Mouse (Mus musculus) CD8-positive naive resting alpha-beta T cell, adult 2 months (primary cell): ENCODE data around the gene Xcl1.
"Not testable (repeated sequence)": the region's sequence is repeated elsewhere in the genome, so short reads cannot be mapped to it uniquely, and the experiment has no call there.

Source experiments
- DNase-seq, 2 experiments: peaks; one replicate each; pipeline ENCODE4 v3.0.0; 2022; ENCODE audit warnings: low read depth in 2 of 2, low spot score in 2 of 2

Xcl1 gene

DNA sequence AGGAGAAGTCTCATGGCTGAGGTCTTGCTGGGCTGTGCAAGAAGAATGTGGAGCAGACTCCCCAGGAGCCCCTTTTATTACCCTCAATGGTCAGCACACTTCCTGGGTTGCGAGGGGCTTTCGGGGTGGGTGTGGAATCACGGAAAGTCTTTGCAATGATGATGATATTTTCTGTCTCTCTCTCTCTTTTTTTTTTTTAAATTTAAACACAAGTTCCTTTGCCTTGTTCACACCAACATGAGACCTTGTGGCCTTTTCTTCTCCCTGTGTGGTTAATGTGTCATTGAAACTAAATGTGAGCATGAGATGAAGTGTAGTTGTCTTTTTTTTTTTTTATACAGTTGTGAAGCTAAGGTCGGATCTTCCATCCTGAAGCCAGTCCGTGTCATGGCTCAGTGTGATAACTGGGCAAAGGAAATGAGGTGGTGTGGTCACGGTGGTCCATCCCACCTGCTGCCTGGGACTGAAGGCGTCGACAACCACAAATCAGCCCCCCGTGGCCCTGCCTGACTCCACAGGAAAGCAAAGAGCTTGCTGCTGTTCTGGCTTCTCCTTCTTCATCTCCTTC lies at the start of gene Xcl1:
Xcl1 (minus strand) TSS at position 51 of the 568 bp plus-strand sequence.
- DNase-seq, result no peak

GRCm38 (mm10) chr1:164984681-164985080 lies 49.4 kb upstream of the Xcl1 start:
- DNase-seq, result not testable (repeated sequence)

DNA sequence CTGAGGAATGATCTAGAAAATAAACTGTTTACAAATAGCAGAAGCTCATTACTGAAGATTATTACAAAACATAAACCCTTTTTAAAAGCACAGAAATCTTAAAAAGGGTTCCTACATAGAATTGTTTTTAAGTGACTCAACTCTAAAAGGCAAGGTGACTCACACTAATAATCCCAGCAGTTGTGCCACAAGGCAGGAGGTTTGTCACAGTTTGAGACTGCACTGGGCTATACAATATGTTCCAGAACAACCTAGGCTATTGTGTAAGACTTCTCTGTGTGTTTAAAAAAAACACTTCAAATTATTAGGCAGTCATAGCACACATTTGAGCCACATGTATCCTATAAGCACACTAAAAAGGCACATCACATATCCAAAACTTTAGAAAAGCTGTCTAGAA lies 42.0 kb upstream of the Xcl1 start:
- DNase-seq, result no peak

GRCm38 (mm10) chr1:164975729-164976128 lies 40.4 kb upstream of the Xcl1 start:
- DNase-seq, result no peak

GRCm38 (mm10) chr1:164975276-164975675 lies 39.9 kb upstream of the Xcl1 start:
- no peak for DNase-seq

DNA sequence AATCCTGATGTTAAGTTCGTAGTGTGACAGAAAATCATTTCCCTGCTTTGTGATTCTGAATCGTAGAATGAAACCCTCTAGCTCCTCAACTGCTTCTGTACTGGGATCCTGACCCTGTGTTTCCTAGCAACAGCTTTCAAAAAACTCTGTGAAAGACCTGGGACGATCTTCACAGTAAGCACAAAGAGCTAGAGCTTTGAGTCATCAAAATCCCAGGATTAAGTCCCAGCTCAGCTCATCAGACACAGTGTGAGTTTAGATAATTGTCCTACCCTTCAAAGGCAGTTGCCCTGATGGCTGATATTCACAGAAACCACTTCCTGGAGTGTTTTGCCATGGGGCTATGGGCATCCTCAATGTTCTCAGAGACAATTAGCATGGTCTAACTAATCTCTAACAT lies 38.5 kb upstream of the Xcl1 start:
- no peak for DNase-seq

- no peak for DNase-seq
Observed at GRCm38 (mm10) chr1:164973341-164973740, 38.0 kb upstream of the Xcl1 start.

DNA sequence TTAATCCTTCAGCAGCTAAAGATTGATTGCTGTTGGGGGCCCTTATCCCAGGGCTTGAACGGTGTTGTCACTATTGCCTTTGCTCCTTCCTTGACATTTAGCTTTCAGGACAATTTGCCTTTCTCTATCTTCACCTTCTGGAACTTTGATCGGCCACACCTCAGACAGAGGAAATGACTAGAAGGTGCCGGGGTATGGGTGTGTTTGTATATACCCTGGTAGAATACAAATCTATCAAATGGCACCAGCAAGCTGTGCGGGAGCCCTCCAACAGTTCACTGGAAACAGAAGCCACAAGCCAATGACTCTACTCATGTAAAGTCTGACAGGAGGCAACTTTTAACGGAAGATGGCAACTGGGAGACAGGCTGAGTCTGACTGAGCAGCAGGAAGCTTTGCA lies 37.4 kb upstream of the Xcl1 start:
- no peak for DNase-seq

GRCm38 (mm10) chr1:164966095-164966698 lies 30.9 kb upstream of the Xcl1 start:
- peak; percentile 62 for DNase-seq

- no peak for DNase-seq
Observed at GRCm38 (mm10) chr1:164960610-164961009, 25.3 kb upstream of the Xcl1 start.

- peak; percentile 47 to 58 for DNase-seq
Observed at GRCm38 (mm10) chr1:164959787-164960385, 24.6 kb upstream of the Xcl1 start.

DNA sequence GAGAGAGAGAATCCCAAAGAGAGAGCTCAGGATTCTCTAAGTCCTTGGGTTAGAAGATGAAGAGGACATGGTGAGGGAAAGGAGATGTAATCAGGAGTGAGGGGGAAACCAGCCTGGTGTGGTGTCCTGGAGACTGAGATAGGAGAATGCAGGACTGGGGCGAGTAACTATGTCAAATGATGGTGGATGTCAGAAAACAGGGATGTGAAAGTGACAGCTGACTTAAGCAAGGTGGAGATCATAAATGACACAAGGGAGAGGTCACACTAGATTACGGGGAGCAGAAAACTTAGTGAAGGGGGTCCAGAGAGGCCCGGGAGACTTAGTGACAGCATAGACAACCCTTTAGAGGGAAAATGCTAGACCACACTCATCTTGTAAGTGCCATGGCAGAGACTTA lies 23.8 kb upstream of the Xcl1 start:
- no peak for DNase-seq

DNA sequence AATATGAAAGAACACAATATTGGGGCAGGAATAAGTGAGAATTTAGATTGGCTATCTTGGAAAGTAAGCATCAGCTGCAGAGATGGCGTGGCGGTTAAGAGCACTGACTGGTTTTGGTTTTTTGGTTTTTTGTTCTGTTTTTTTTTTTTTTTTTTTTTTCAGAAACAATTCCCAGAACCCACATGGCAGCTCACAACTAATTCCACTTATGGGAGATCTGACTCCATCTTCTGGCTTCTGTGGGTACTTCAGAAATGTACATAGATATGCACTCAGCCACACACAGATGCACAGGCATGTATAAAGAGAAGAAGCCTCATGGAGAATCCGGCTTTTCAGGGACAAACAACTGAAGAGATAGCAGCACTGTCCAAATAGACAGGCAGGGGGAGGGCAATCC lies 22.6 kb upstream of the Xcl1 start:
- DNase-seq, result no peak

- no peak for DNase-seq
Observed at GRCm38 (mm10) chr1:164956725-164957399, 21.5 kb upstream of the Xcl1 start.

DNA sequence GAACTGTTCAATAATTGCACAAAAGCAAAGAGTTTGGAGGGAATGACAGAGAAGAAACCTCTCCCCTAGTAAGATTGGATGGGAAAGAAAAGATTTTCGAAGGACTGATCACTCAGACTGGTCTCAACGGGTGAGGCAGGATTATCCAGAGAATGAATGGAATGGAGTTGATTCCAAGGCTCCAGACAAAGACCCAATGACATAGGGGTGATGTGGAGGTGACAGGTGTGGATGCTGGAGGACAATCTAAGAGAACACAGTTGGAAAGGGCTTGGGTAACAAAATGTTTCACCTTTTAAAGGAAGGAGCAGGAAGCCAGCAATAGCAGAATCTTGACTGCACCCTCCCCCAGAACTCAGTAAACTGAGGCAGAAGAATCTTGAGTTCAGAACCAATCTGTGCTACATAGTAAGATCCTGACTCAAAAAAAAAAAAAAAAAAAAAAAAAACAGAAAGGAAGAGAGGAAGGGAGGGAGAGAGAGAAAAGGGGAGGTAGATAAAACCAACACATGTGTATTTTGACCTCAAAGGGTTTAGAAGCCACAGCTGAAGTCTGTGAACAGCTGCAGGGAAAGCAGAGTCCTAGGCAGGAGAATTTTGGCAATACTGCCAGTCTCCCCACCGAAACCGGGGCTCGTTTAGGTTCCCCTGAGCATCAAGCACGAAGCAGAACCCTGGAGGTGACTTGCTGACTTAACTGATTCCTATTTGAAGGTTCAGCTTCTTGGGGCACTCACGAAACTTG lies 20.3 kb upstream of the Xcl1 start:
- DNase-seq, result no peak

GRCm38 (mm10) chr1:164953574-164953973 lies 18.2 kb upstream of the Xcl1 start:
- DNase-seq, result no peak

DNA sequence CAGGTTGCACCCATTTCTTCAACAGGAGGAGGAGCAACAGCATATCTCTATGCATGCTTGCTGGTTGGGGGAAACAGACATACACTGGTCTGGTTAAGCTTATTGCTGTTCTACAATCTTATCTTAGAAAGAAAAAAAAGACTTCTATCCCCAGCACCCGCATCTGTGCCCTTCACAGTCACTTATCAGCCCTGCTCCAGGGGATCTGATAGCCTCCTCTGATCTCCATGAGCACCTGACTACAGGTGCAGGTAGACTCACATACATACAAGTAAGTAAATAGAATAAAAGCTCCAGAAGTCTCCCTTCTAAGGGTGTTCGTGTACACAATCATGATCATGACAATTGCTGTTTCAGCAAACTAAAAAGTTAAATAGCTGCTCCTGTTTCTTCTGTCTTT lies 733 bp upstream of the Xcl1 start:
- no peak for DNase-seq

GRCm38 (mm10) chr1:164933441-164934188 lies 1.7 kb downstream of the Xcl1 start:
- no peak for DNase-seq

- DNase-seq, result no peak
Observed at GRCm38 (mm10) chr1:164931135-164931534, 4.2 kb downstream of the Xcl1 start.

DNA sequence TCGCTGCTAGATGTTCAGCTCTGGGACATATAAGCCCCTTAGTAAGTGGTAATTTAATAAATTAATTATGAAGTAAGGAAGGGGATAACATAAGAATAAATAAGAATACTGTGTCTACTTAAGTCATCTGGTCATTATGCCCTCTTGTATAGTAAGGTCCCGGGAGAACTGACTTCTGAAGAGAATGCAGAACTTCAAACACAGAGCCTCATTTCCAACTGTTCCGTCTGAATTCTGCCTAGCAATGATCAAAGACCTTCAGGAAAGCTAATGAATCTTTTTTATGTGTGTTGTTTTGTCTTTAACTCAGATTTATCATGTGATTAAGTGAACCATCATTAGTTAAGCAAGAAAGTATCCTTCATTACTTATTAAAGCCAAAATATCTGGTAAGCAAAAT lies 5.3 kb downstream of the Xcl1 start:
- DNase-seq, result no peak
